Mouse (Mus musculus) small intestine, adult 2 months (tissue): ENCODE results near the gene Brd2. TPM values are rescaled to one million over a fixed set of nuclear protein-coding genes. Genes with fewer than 3 reads are reported as not detected.

ENCODE experiments used
- H3K27ac ChIP-seq: fragments of 200-500 bp; 2 replicates; pipeline ENCODE4 v1.5.1; 2012; ENCODE audit warnings: low read depth, low read length, control low read depth, inconsistent platforms; ENCODE audit not compliant: insufficient read depth
- H3K27me3 ChIP-seq: fragments of 200-500 bp; 2 replicates; pipeline ENCODE4 v1.6.1; 2012; ENCODE audit warnings: mild to moderate bottlenecking, moderate library complexity, low read length, inconsistent platforms; ENCODE audit not compliant: control insufficient read depth, insufficient read depth
- H3K36me3 ChIP-seq: fragments of 200-500 bp; 2 replicates; pipeline ENCODE4 v1.6.1; 2012; ENCODE audit warnings: mild to moderate bottlenecking, low read length, control low read depth, inconsistent platforms; ENCODE audit not compliant: control insufficient read depth, insufficient read depth
- H3K4me1 ChIP-seq: fragments of 200-500 bp; 2 replicates; pipeline ENCODE4 v1.6.1; 2012; ENCODE audit warnings: low read length, inconsistent platforms, mixed read lengths; ENCODE audit not compliant: control insufficient read depth, insufficient read depth, insufficient read length
- H3K4me3 ChIP-seq: fragments of 200-500 bp; 2 replicates; pipeline ENCODE4 v1.5.1; 2012; ENCODE audit warnings: low read depth, mild to moderate bottlenecking, control low read depth, inconsistent platforms, low read length, moderate library complexity
- CTCF ChIP-seq: fragments of 200-500 bp; IDR thresholded peaks from 2 replicates; pipeline ENCODE4 v1.5.1; 2012; ENCODE audit warnings: low read depth, mild to moderate bottlenecking, control low read depth, inconsistent platforms, low read length, moderate library complexity, mixed read lengths; ENCODE audit not compliant: insufficient replicate concordance, insufficient read length; ENCODE audit errors: extremely low read depth
- POLR2A ChIP-seq: fragments of 200-500 bp; IDR thresholded peaks from 2 replicates; pipeline ENCODE4 v1.6.1; 2012; ENCODE audit warnings: low read depth, mild to moderate bottlenecking, control low read depth, inconsistent platforms, low read length, moderate library complexity
- WGBS: fragments of 180-500 bp; shearing (Covaris S2); methylation state at CpG from one replicate; pipeline ENCODE4 v1.1.7; 2018; 5-methylcytosine and 5-hydroxymethylcytosine counted together
- polyA plus RNA-seq: library from polyadenylated mRNA; depleted of rRNA; stranded (reverse); fragments of >200 nt; gene quantifications from 2 replicates; pipeline ENCODE4 v1.2.3, GENCODE M21; 2012; rRNA removed

Gene Brd2
- polyA plus RNA-seq, 1 experiment: 73.1 TPM

DNA sequence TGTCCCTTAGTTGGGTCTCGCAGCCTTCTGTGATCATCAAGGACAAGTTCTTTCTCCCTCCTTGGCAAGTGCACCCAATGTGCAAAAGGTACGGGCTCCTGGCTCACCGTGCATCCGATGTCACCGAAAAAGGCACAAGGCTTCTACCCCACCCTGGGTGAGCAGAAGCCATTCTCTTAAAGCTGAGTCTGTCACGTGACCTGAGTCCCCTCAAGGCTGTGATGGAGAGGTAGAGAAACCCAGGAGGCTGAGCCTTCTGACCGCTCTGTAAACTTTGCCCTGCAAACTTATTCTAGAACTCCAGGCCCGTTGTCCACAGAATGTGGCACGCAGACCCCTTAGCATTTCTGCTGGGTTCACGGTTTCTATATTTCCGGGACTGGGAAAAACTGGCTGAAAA lies 43.4 kb downstream of the Brd2 start:
- WGBS: 85% methylated on average over 11 of the region's 11 CpGs
- H3K27ac ChIP-seq: no peak overlapping the region
- H3K27me3 ChIP-seq: peaks cover 6% of the 10 kb centered on the region
- H3K4me3 ChIP-seq: no peak overlapping the region
- H3K4me1 ChIP-seq: peaks cover 4% of the 10 kb centered on the region
- no peaks in the 10 kb centered on the region for H3K36me3 ChIP-seq
- TF ChIP-seq POLR2A (no peak), CTCF (no peak)

- TF ChIP-seq POLR2A (no peak), CTCF (no peak)
- 50% methylated on average over 4 of the region's 4 CpGs for WGBS
- H3K36me3 ChIP-seq: no peaks in the 10 kb centered on the region
- peaks cover 4% of the 10 kb centered on the region for H3K4me1 ChIP-seq
- H3K27me3 ChIP-seq: peaks cover 6% of the 10 kb centered on the region
- no peak overlapping the region for H3K4me3 ChIP-seq
- no peak overlapping the region for H3K27ac ChIP-seq
Measured at GRCm38 (mm10) chr17:34078148-34078547, 44.3 kb downstream of the Brd2 start.

- Histone ChIP-seq H3K4me3 (no peak overlapping the region), H3K27ac (no peak overlapping the region), H3K27me3 (peaks cover 6% of the 10 kb centered on the region), H3K36me3 (no peaks in the 10 kb centered on the region), H3K4me1 (peaks cover 4% of the 10 kb centered on the region)
- TF ChIP-seq POLR2A (no peak), CTCF (peak; percentile 83; the same call in 1 of the 2 replicates)
- WGBS: 2% methylated on average over 9 of the region's 9 CpGs
Measured at GRCm38 (mm10) chr17:34077549-34077948, 44.9 kb downstream of the Brd2 start.

DNA sequence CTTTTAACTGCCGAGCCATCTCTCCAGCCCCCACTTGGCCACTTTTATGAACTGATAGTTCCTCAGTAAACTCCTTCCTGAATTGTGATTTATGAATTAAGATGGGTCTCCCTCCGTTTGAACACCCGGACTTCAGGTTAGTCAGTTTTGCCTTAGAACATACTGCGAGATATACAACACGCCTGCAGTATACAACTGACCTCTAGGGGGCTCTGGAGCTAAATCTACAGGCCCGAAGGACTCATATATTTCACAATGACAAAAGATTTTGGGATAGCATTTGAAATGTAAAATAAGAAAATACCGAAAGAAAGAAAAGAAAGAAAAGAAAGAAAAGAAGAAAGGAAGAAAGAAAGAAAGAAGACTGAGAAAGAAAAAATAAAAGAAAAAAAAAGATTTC lies 47.2 kb downstream of the Brd2 start:
- H3K4me3 ChIP-seq: no peak overlapping the region
- no peaks in the 10 kb centered on the region for H3K36me3 ChIP-seq
- 37% methylated on average over 7 of the region's 7 CpGs for WGBS
- H3K27ac ChIP-seq: no peak overlapping the region
- peaks cover 4% of the 10 kb centered on the region for H3K4me1 ChIP-seq
- no peak for TF ChIP-seq POLR2A
- no peak for TF ChIP-seq CTCF
- peaks cover 6% of the 10 kb centered on the region for H3K27me3 ChIP-seq

GRCm38 (mm10) chr17:34072091-34072490 lies 50.3 kb downstream of the Brd2 start:
- H3K27me3 ChIP-seq: peaks cover 2% of the 10 kb centered on the region
- no peak overlapping the region for H3K4me3 ChIP-seq
- no peaks in the 10 kb centered on the region for H3K36me3 ChIP-seq
- no peak for TF ChIP-seq POLR2A
- no peak for TF ChIP-seq CTCF
- no peaks in the 10 kb centered on the region for H3K4me1 ChIP-seq
- WGBS: 59% methylated on average over 5 of the region's 5 CpGs
- H3K27ac ChIP-seq: no peak overlapping the region

GRCm38 (mm10) chr17:34068864-34069263 lies 53.6 kb downstream of the Brd2 start:
- Histone ChIP-seq H3K36me3 (no peaks in the 10 kb centered on the region), H3K27ac (no peak overlapping the region), H3K4me1 (no peaks in the 10 kb centered on the region), H3K4me3 (no peak overlapping the region), H3K27me3 (no peaks in the 10 kb centered on the region)
- WGBS: 35% methylated on average over 3 of the region's 3 CpGs
- TF ChIP-seq CTCF (no peak), POLR2A (no peak)

Other genes with a start within 250 kb of the Brd2 start
- gene Gm7029, start 248.8 kb downstream of the Brd2 start, polyA plus RNA-seq: not detected in 2 replicates
- 3.9 and 7.5 TPM in 2 replicates for gene Kifc1, start 232.0 kb downstream of the Brd2 start, polyA plus RNA-seq
- not detected in 2 replicates for gene Platr17, start 217.5 kb downstream of the Brd2 start, polyA plus RNA-seq
- gene Daxx, start 213.2 kb downstream of the Brd2 start, polyA plus RNA-seq: 20.7 and 48.6 TPM in 2 replicates
- 151 and 367 TPM in 2 replicates for gene Tapbp, start 206.7 kb downstream of the Brd2 start, polyA plus RNA-seq
- 64.1 and 134 TPM in 2 replicates for gene Zbtb22, start 206.7 kb downstream of the Brd2 start, polyA plus RNA-seq
- gene Rgl2, start 193.1 kb downstream of the Brd2 start, polyA plus RNA-seq: 45.3 and 60.7 TPM in 2 replicates
- 9.3 and 19.4 TPM in 2 replicates for gene Pfdn6, start 182.3 kb downstream of the Brd2 start, polyA plus RNA-seq
- gene Wdr46, start 182.0 kb downstream of the Brd2 start, polyA plus RNA-seq: 10.0 and 12.4 TPM in 2 replicates
- 14.8 and 24.6 TPM in 2 replicates for gene B3galt4, start 171.1 kb downstream of the Brd2 start, polyA plus RNA-seq
- gene Vps52, start 166.8 kb downstream of the Brd2 start, polyA plus RNA-seq: 28.4 and 52.3 TPM in 2 replicates
- 509 and 766 TPM in 2 replicates for gene Rps18, start 166.6 kb downstream of the Brd2 start, polyA plus RNA-seq
- 2,533 and 6,705 TPM in 2 replicates for gene H2-K1, start 122.3 kb downstream of the Brd2 start, polyA plus RNA-seq
- 15.5 and 29.9 TPM in 2 replicates for gene Ring1, start 98.0 kb downstream of the Brd2 start, polyA plus RNA-seq
- gene H2-Ke6, start 94.6 kb downstream of the Brd2 start, polyA plus RNA-seq: 52.4 and 75.8 TPM in 2 replicates
- 81.5 and 119 TPM in 2 replicates for gene Slc39a7, start 91.0 kb downstream of the Brd2 start, polyA plus RNA-seq
- 26.3 and 64.2 TPM in 2 replicates for gene Rxrb, start 90.8 kb downstream of the Brd2 start, polyA plus RNA-seq
- 0.90 and 2.4 TPM in 2 replicates for gene Col11a2, start 83.2 kb downstream of the Brd2 start, polyA plus RNA-seq
- gene H2-Oa, start 30.3 kb downstream of the Brd2 start, polyA plus RNA-seq: 7.2 and 16.6 TPM in 2 replicates
- 35.4 and 169 TPM in 2 replicates for gene H2-DMa, start 3.1 kb downstream of the Brd2 start, polyA plus RNA-seq
- gene H2-DMb2, start 20.7 kb upstream of the Brd2 start, polyA plus RNA-seq: 12.7 and 25.4 TPM in 2 replicates
- 39.0 and 281 TPM in 2 replicates for gene H2-DMb1, start 30.4 kb upstream of the Brd2 start, polyA plus RNA-seq
- gene Tap1, start 64.9 kb upstream of the Brd2 start, polyA plus RNA-seq: 35.1 and 100 TPM in 2 replicates
- gene Psmb9, start 65.1 kb upstream of the Brd2 start, polyA plus RNA-seq: 112 and 204 TPM in 2 replicates
- 135 and 293 TPM in 2 replicates for gene Psmb8, start 75.1 kb upstream of the Brd2 start, polyA plus RNA-seq
- 30.4 and 66.1 TPM in 2 replicates for gene Tap2, start 80.9 kb upstream of the Brd2 start, polyA plus RNA-seq
- gene H2-Ob, start 116.3 kb upstream of the Brd2 start, polyA plus RNA-seq: 5.3 and 13.7 TPM in 2 replicates
- 860 and 5,426 TPM in 2 replicates for gene H2-Ab1, start 135.1 kb upstream of the Brd2 start, polyA plus RNA-seq
- 155 and 792 TPM in 2 replicates for gene H2-Aa, start 165.2 kb upstream of the Brd2 start, polyA plus RNA-seq
- gene H2-Eb1, start 183.2 kb upstream of the Brd2 start, polyA plus RNA-seq: 91.6 and 398 TPM in 2 replicates
- 0.44 and 1.2 TPM in 2 replicates for gene H2-Eb2, start 203.0 kb upstream of the Brd2 start, polyA plus RNA-seq
- gene Btnl2, start 232.2 kb upstream of the Brd2 start, polyA plus RNA-seq: 43.4 and 105 TPM in 2 replicates